Mouse (Mus musculus): ENCODE results near the gene Myadml2.

Myadml2 gene

DNA sequence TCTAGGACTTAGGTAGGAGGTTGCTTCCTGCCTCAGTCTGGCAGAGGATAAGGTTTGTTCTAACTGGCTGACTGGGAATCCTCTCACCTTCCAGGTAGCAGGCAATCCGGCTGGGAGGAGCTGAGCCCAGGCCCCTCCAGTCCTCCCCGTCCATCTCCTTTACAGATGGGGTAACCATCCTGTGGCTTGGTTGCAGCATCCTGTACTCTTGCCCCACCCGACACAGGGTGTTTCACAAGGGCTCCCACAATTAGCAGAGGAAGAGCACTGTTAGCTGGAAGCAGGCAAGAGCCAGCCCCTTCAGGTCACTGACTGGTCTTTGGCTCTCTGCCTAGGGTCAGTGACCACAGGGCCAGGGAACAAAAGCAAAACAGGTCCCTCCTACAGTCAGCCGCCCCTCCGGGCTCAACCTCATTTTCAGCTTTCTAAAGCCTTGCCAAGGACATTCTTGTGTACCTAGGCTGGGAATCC is 17.5 kb downstream of the Myadml2 start:
- DNase-seq (ENCODE audit: low read depth, low spot score): peak; percentile 77

DNA sequence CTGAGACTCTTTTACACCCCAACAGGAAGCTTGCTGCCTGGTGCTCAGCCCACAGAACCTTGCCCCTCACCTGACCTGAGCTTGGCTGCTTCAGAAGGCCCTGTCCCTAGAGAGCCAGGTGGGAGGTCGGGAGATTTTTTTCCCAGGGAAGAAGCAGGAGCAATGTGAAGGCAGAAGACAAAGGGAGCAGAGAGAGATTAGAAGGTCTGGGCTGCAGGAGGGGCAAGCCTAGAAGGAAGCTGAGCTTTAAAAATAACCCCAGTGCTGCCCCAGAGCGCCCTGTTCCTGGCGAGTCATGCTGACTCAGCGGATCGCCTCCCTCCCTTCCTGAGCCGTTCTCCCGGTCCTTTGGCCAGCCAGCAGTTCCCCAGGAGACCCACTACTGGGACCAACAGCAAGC is 18.0 kb downstream of the Myadml2 start:
- peak; percentile 78 for DNase-seq (ENCODE audit: low read depth, low spot score)

DNA sequence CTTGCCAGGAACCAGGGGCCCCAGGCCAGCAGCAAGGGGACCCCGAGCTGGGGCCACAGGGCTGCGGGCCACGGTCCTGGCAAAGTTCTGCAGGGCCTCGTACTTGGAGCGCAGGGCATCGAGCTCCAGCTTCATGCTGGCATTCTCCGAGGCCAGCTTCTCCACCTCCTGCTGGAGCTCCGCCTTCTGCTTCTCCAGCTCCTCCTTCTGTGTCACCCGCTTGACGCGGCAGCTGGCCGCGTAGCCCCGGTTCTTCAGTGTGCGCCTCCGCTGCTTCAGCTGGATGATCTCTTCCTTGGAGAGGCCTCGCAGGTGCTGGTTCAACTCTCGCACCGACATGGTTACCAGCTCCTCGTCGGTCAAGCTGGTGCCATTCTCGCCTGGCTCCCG is 18.6 kb downstream of the Myadml2 start:
- no peak for DNase-seq (ENCODE audit: low read depth, low spot score)

DNA sequence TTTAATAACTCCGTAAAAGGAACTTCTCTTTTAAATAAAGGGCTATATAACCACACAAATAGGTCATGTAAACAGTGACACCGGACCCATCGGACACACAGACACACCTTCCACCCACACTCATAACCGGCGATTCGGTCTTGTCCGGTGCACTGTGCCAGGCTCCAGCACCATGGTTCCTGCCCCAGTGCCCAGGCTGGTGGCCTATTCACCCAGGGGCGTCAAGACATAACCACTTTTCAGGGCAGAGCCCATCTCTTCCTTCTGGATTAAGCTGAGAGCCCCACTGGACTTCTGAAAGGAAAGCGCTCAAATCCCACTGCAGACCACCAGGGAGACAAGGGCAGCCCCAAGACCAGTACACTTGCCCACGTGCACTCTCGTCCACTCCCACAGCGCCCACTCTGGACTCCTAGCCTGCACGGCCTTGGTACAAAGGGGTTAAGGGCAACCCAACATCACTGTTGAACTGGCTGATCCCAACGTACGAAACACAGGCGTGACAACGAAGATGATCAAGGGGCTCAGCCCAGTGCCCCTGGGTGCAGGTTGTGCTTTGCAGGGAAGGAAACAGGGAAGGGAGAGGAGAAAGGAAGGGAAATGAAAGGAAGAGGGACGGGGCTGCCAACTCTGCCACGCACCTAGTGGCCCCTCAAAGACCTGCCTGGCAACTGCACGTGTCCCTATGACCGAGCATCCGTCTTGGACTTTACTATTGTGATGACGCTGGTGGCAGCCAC is 19.2 kb downstream of the Myadml2 start:
- no peak for DNase-seq (ENCODE audit: low read depth, low spot score)

DNA sequence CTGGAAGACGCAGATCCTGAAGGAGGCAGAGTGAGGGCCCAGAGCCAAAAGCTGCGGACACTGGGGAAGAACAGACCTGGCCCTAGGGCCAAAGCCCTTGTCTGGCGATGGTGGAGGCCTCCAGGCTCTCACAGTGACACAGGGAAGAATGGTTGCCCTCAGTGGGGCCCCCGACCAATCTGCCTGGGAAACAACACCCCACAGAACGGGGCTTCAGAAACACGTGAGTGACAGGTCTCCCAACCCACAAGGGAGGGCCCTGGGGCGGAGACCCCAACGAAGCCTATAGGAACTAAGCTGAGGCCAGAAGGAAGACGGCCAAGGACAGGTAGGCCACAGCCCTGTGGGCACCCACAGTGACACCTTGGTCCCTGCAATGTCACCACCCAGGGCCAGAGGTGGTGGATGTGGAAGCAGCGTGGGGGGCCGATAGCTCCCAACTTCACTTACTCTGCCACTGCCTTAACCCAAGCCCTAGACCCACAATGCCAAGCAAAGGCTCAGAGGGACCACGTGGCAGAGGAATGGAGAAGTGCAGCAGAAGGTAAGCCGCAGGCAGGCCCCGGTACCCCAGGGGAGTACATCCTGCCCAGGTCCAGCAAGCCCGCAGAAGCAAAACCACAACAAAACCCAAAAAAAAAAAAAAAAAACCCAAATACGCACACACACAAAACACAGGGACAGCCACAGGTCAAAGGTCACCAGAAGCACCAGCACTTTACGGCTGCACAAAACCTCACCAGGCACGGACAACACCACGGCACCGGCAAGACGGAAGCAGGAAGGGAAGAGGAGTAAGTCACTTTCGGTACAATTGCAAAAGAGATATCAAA is 20.3 kb downstream of the Myadml2 start:
- no peak for DNase-seq (ENCODE audit: low read depth, low spot score)

DNA sequence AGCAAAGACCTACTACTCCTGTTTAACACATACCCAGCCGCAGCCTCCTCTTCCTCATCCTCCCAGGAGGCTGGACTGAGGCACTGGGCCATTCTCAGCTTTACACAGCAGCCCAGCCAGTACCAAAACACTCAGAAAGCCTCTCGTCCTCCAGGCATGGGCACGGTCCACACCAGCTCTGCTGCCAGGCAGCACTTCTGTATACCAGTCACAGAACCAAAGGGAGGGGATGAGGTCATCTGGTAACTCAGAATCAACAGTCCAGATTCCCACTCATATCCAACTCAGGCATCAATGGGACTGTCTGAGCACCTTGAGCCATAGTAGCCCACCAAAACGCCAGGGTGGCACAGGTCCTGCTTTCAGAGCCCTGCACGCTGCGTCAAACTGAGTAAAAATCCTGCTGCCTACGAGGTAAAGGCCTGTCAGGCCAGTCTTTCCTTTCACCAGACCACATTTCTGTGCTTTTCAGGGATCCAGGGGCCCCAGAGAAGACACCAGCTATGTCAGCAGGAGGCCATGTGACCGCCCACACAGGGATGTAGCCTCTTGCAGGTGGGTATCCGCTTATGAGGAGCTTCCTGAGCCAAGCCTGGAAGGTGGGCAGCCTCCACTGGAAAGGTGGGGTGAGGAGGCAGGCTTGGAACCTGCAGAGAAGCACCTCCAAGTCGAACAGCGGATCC is 21.0 kb downstream of the Myadml2 start:
- DNase-seq (ENCODE audit: low read depth, low spot score): no peak

DNA sequence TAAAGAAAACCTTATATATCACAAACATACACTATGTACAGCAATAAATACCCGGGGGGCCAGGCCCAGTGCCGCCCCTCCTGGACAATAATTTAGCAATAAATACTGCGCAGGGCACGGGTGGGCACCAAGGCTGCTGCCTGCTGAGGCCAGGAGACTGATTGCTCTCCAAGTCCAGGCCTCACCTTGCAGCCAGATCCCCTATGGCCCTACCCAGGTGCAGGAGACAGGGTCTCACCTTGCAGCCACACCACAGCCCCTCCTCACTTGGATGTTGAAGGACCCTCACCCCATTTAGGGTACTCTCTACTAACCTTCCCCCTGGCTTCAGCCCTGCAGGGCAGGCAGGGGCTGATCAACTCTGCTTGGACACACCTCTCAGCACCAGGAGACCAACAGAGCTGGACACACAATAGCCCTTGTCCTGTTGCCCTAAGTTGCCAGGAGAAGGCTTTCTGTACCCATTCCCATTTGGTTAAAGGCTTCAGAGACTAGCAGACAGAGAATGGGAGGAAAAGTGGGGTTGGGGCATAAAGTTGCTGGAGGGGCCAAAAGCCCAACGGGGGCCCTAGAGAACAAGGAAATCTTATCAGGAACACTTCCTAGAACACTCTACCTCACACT is 22.7 kb downstream of the Myadml2 start, which contains the start of gene Sirt7:
Sirt7 (minus strand) TSS at position 89 of the 624 bp plus-strand sequence.
- DNase-seq (ENCODE audit: low read depth, low spot score): no peak

DNA sequence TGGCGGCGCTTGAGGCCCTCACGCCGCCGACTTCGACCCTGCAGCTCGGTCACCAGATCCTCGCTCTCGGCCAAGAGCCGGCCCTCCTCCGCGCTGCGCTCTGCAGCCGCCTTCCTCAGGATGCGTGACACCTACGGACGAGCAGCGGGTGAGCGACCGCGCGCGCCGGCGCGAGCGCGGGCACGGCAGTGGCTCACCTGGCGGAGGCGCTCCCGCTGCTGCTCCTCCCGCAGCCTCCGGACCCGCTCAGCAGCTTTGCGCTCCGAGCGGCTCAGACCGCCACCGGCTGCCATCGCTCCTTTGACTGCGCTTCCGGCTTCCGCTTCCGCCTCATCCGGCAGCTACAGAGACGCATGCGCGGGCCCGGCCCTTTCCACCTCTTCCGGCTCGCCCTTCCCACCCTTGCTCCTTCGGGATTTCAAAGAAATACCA is 23.3 kb downstream of the Myadml2 start:
- peak; percentile 91 for DNase-seq (ENCODE audit: low read depth, low spot score)

DNA sequence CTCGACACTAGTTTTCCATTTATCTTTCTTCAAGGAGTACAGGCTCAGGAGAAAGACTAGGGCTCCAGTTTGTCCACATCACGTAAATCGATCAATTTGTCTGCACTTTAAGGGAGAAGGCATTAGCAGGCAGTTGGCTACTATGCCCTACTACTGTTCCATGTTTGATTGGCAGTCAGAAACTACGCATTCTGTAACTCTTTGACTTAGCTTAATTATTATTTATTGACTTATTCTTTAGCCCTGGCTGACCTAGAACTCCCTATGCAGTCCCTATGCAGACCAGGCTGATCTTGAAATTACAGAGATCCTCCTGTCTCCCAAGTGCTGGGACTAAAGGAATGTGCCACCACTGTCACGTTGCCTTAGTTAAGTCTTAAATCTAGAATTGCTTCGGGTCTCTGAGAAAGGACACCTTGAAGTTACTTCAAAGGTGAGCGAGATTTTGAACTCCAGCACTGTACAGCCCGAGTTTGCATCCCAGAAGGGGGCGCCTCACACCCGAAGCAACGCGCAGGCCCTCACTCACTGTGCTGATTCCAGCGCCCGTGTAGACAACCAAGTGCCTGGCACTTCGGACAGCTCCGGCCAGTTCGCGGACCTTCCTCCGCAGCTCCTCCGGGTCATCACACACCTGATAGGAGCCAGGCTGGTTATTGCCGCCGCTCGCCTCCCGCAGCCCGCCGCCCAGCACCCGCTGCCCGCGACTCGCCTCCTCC is 23.8 kb downstream of the Myadml2 start:
- DNase-seq (ENCODE audit: low read depth, low spot score): peak; percentile 88

DNA sequence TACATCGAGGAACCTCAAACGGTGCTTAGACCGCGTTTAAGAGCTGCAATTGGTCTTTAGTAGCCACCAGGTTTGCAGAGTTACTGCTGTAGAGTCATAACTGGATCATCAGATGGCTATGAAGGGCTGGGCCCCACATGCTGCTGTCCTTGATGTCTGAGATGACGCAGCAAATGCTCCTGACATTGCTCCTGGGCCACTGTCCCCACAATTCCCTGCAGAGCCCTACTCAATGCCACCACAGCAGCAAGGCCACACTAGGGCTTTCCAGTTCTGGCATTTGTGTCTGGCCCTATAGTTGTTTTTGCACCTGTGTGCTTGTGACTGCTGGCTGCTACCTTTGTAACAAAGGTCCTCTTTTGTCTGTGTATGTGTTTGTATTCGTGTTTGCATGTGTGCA is 25.2 kb downstream of the Myadml2 start:
- DNase-seq (ENCODE audit: low read depth, low spot score): no peak

DNA sequence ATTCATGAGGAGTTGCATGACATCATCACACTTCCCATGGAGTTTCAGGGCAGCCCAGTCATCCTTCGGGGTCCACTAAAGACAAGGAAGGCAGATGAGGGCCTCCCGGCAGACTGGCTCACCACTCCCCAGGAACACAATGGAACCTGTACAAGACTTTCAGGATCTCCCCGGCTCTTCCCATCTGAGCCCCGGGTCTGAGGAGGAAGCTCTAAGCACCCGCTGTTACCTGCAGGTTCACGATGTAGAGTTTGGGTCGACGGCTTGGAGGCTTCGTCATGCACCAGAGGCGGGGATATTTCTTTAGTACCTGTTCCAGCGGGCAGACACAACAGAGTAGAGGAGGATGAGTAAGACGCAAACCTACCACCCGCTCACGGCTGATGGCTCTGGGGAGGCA is 27.8 kb downstream of the Myadml2 start:
- DNase-seq (ENCODE audit: low read depth, low spot score): no peak

DNA sequence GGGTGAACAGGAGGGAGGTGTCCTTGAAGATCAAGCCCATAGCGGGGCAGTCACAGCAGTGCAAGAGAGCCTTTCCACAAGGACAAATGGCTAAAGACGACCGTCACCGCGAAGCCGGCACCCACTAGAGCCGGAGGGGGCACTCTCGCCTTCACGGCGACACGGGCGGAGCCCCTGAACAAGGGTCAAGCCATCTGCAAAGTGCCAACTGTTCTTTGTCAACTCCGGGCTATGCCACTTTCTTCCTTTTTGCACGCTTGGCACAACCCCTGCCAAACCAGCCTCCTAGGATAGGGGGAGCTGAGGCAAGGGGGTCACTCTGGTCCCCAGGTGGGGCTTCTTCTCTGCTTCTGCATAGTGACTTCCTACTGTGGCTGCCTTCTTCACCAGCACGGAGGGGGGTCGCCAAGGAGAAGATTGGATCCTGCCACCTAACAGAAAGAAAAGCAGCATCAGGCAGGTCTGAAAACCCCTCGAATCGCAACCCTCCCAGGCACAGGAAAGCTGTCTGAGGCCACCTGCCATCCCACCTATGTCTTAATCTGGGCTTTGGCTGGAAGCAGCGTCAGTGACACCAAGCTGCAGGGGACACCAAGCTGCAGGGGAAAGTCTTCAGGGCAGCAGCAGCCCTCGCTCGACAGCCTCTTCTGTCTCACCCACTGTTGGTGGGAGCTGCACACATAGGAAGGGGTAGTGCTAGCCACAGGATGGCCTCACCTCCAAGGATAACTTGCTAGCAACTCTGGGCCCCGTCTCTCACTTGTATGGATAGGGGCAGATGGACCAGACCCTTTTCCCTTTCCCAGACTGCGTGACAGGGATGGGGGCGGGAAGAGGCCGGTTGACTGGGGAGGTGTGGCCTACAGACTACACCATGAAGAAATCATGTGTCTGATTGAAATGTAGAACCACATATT is 29.1 kb downstream of the Myadml2 start:
- DNase-seq (ENCODE audit: low read depth, low spot score): no peak

DNA sequence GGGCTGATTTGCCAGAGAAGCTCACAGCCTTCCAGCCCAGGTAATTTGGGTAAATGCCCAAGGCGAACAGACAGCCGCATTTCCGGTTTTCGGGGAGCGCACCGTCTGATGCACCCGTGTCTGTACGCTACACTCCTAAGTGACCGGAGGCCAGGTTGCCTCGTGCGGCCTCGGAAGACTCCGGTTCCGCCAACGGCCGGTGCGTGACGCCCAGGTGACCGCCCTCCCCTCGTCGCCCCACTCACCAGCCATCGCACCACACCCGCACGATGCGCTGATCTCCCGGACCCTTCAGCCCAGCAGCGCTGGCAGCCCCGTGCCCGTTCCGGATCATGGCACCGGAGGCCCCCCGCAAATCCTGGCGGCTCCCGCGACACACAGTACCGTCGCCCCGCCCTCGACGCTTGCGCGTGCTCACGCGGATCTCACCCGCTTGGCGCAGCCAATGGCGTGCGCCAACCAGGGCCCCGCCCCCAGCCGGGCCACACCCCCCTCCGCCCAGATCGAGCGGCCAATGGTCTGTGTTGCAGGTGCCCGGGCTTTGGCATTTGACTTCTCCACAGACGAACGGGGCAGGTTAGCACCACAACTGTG is 30.3 kb downstream of the Myadml2 start, which contains the start of gene Pcyt2:
Pcyt2 (minus strand) TSS at position 418 of the 594 bp plus-strand sequence.
- DNase-seq (ENCODE audit: low read depth, low spot score): peak; percentile 81

DNA sequence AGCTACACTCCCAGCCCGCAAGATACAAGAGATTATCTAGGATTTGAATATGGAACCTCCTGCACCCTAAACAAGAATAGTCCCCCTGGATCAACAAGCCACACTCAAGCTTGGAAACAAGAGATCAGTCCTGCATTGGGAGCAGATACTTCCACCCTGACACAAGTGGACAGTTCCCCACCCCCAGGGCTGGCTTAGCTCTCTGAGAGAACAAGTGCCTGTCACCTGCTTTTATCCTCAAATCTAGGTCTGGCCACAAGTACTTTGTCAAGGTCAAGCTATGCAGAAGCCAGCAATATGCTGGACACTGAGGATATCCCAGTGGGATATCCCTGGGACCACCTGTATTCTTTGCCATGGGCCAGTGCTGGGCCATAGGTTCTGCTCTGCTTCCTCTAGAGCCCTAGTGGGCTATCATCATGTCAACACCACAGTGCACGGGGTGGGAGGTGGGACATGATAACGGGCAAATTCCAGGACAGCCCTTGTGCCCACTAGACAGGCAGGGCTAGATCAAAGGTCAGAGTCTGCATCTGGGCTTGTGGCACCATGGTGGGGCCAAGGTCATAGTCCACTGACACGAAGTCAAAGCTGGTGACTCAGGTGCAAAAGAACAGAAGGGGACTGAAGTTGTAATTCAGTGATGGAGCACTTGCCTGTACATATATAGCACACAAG is 31.2 kb downstream of the Myadml2 start:
- DNase-seq (ENCODE audit: low read depth, low spot score): no peak

DNA sequence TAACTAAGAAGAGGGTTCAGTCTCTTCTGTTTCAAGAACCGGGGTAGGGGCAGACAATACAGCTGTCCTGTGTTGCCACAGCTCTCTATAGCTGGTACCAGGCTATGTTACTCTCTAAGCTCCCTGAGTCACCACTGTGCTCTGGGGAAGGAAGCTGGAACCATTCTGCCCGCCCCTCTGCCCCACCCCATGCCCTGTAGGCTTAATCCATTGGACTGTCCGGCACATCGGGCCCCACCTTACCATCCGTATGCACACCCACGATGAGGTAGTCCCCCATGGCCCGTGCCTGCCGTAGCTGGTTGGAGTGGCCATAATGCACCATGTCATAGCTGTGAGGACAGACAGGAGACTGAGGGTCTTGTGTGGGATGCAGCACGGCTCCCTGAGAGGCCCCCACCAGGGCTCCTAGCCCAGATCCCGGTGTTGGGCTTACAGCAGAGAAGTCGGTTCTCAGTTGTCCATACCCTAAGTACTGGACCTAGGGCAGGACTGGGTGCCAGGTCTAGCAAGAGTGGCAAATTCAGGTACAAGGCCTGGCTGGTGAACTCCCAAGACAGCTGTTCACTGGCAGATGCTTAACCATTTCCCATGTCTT is 32.3 kb downstream of the Myadml2 start:
- no peak for DNase-seq (ENCODE audit: low read depth, low spot score)

DNA sequence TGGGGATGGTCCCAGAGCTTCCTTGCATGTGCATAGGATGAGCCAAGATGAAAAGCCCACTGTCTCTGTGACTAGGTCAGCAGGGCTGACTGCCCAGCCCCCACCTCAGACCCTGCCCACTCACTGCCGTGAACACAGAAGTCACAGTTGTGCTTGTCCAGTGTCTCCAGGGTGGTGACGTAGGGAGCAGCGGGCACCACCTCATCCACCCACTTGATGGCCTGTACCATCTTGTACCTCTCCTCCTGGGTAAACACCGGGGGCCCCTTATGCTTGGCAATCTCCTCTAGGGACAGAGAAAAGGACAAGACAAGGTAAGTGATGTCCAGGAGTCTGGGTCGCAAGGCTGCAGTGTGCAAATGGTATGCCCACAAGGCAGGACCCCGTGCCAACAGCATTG is 32.8 kb downstream of the Myadml2 start:
- DNase-seq (ENCODE audit: low read depth, low spot score): no peak

DNA sequence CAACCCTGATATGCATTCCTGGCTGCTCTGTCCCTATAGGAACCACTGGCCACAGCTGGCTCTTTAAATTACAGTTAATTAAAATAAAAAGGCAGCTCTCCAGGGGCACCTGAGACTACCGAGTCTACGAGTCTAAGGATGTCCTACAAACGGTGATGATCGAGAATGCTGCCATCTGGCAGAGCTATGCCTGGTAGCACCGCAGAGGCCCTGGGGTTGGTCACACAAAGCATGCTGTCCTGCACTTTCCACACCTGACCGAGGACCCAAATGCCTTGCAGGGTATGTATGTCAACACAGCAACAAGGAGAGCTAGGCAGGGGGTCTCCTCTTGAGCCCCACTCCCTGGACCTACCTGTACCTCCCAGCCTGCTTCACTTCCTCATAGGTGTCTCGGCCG is 34.0 kb downstream of the Myadml2 start:
- DNase-seq (ENCODE audit: low read depth, low spot score): no peak

DNA sequence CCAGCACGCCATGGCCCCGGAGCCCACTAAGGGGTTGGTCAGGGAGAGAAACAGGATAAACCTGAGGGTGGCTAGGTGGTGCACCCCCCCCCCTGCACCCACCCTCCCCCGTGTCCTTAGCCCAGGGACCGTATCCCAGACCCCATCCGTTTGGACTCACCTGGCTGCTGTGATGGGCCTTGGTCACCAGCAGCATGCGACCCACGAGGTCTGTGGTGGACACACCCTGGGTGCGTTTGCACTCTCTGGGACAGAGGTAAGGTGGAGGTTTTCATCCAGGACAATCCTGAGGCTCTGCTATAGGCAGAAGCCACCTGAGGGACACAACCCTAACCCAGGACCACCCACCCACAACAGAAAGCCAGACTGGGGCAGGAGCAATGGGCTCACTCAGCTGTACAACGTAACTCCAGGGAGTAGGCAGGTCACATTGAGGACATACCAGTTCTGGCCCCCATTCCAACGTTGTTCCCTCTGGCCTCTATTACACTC is 34.4 kb downstream of the Myadml2 start:
- no peak for DNase-seq (ENCODE audit: low read depth, low spot score)

All from 3T3-L1 (cell line).